Mouse (Mus musculus) skeletal muscle tissue, postnatal 0 days (tissue): ENCODE data around the gene A930017K11Rik. TPM values are rescaled to one million over a fixed set of nuclear protein-coding genes. Genes with fewer than 3 reads are reported as not detected.

Experiments
- polyA plus RNA-seq: library from polyadenylated mRNA; unstranded; fragments of >200 nt; fragmentation: Nextera tagmentation; extraction: Ambion mirVana; gene quantifications from 2 replicates; pipeline ENCODE4 v1.2.1, GENCODE M21; 2015

A930017K11Rik gene
- polyA plus RNA-seq, result 0.14 TPM in 1 of 2 replicates, not detected in the other

GRCm38 (mm10) chr17:25951803-25952623 lies at the start of gene A930017K11Rik:
TSS of gene A930017K11Rik (minus strand) at chr17:25952565.

GRCm38 (mm10) chr17:25985306-25986294 lies 33.2 kb upstream of the A930017K11Rik start, which contains the start of gene Capn15:
TSS of gene Capn15 (minus strand) at chr17:25985796.

GRCm38 (mm10) chr17:25944366-25945163 lies 7.8 kb downstream of the A930017K11Rik start, which contains the start of the genes Pigq and Nhlrc4:
TSS of gene Pigq (minus strand) at chr17:25944936.
TSS of gene Nhlrc4 (minus strand) at chr17:25944961.

GRCm38 (mm10) chr17:25919144-25919785 lies 33.1 kb downstream of the A930017K11Rik start, which contains the start of gene Rab40c:
TSS of gene Rab40c (minus strand) at chr17:25919727.

Other genes with a start within 250 kb of the A930017K11Rik start
- gene Gng13, start 235.4 kb downstream of the A930017K11Rik start, polyA plus RNA-seq, result 0.28 TPM in 1 of 2 replicates, not detected in the other
- 3.2 and 4.6 TPM in 2 replicates for gene Chtf18, start 225.1 kb downstream of the A930017K11Rik start, polyA plus RNA-seq
- 8.7 and 9.4 TPM in 2 replicates for gene Rpusd1, start 224.9 kb downstream of the A930017K11Rik start, polyA plus RNA-seq
- gene Mslnl, start 216.5 kb downstream of the A930017K11Rik start, polyA plus RNA-seq, result not detected in 2 replicates
- 1.4 and 1.7 TPM in 2 replicates for gene Msln, start 198.2 kb downstream of the A930017K11Rik start, polyA plus RNA-seq
- gene Narfl, start 178.8 kb downstream of the A930017K11Rik start, polyA plus RNA-seq, result 36.6 and 38.7 TPM in 2 replicates
- gene Haghl, start 166.9 kb downstream of the A930017K11Rik start, polyA plus RNA-seq, result 31.4 and 32.9 TPM in 2 replicates
- gene Ccdc78, start 166.0 kb downstream of the A930017K11Rik start, polyA plus RNA-seq, result 0.16 and 0.22 TPM in 2 replicates
- gene Fam173a, start 159.7 kb downstream of the A930017K11Rik start, polyA plus RNA-seq, result 55.4 and 60.9 TPM in 2 replicates
- 0.35 and 0.65 TPM in 2 replicates for gene AC134908.4, start 156.9 kb downstream of the A930017K11Rik start, polyA plus RNA-seq
- gene Metrn, start 155.4 kb downstream of the A930017K11Rik start, polyA plus RNA-seq, result 22.8 and 28.7 TPM in 2 replicates
- gene Fbxl16, start 143.5 kb downstream of the A930017K11Rik start, polyA plus RNA-seq, result 0.72 and 0.95 TPM in 2 replicates
- 11.8 and 12.4 TPM in 2 replicates for gene Wdr24, start 128.9 kb downstream of the A930017K11Rik start, polyA plus RNA-seq
- 17.9 and 23.0 TPM in 2 replicates for gene Jmjd8, start 123.7 kb downstream of the A930017K11Rik start, polyA plus RNA-seq
- gene Stub1, start 119.2 kb downstream of the A930017K11Rik start, polyA plus RNA-seq, result 186 and 212 TPM in 2 replicates
- 13.6 and 17.2 TPM in 2 replicates for gene Rhbdl1, start 115.3 kb downstream of the A930017K11Rik start, polyA plus RNA-seq
- 4.3 and 4.5 TPM in 2 replicates for gene Gm20683, start 110.8 kb downstream of the A930017K11Rik start, polyA plus RNA-seq
- gene Rhot2, start 107.7 kb downstream of the A930017K11Rik start, polyA plus RNA-seq, result 11.2 and 13.6 TPM in 2 replicates
- gene Wdr90, start 91.1 kb downstream of the A930017K11Rik start, polyA plus RNA-seq, result 3.5 and 5.5 TPM in 2 replicates
- 120 and 122 TPM in 2 replicates for gene Mcrip2, start 83.8 kb downstream of the A930017K11Rik start, polyA plus RNA-seq
- gene Mettl26, start 77.5 kb downstream of the A930017K11Rik start, polyA plus RNA-seq, result 35.5 and 37.9 TPM in 2 replicates
- gene Wfikkn1, start 71.7 kb downstream of the A930017K11Rik start, polyA plus RNA-seq, result 0.15 and 0.19 TPM in 2 replicates
- 9.7 and 10.2 TPM in 2 replicates for gene Rab40c, start 32.8 kb downstream of the A930017K11Rik start, polyA plus RNA-seq
- gene Pigq, start 7.6 kb downstream of the A930017K11Rik start, polyA plus RNA-seq, result 27.6 and 28.6 TPM in 2 replicates
- gene Nhlrc4, start 7.6 kb downstream of the A930017K11Rik start, polyA plus RNA-seq, result not detected in 2 replicates
- gene Capn15, start 33.2 kb upstream of the A930017K11Rik start, polyA plus RNA-seq, result 6.7 and 8.4 TPM in 2 replicates
- gene Rab11fip3, start 117.0 kb upstream of the A930017K11Rik start, polyA plus RNA-seq, result 9.0 and 10.9 TPM in 2 replicates
- gene Decr2, start 137.8 kb upstream of the A930017K11Rik start, polyA plus RNA-seq, result 18.5 and 22.5 TPM in 2 replicates
- 28.8 and 36.8 TPM in 2 replicates for gene Nme4, start 143.0 kb upstream of the A930017K11Rik start, polyA plus RNA-seq
- gene Tmem8, start 160.7 kb upstream of the A930017K11Rik start, polyA plus RNA-seq, result 1.8 and 2.0 TPM in 2 replicates
- gene Mrpl28, start 170.9 kb upstream of the A930017K11Rik start, polyA plus RNA-seq, result 122 and 126 TPM in 2 replicates
- 6.8 and 6.9 TPM in 2 replicates for gene Axin1, start 186.1 kb upstream of the A930017K11Rik start, polyA plus RNA-seq
- not detected in 2 replicates for gene Pdia2, start 246.5 kb upstream of the A930017K11Rik start, polyA plus RNA-seq